8 mouse cellular contexts compared by ENCODE assay signal in genomic region chr4:118058116-118058677, GRCm38 (mm10).
DNase-seq lines count a peak whose midpoint lies in the region; ATAC-seq and TF ChIP-seq lines count a peak whose summit lies in the region.

No protein-coding gene starts in this region.

- no peak overlapping the region for H3K4me2 ChIP-seq in kidney, postnatal 0 days (ENCODE audit: low read length)
- H3K4me2 ChIP-seq in stomach, embryonic 15.5 days, result no peak overlapping the region

- no peak; the same call in 1 of the 2 replicates for ATAC-seq in kidney, postnatal 0 days (replicated peaks; ENCODE audit: low FRiP score, low read depth)
- ATAC-seq in stomach, embryonic 15.5 days (ENCODE audit: insufficient read depth, low FRiP score, low read depth), result peak; percentile 37; the same call in 1 of the 2 replicates

- no peak for TF ChIP-seq POLR2A in lung, adult 2 months (IDR thresholded peaks at IDR 0.05; ENCODE audit: borderline replicate concordance, extremely low read depth, low read depth, low read length)

- peaks cover 11% of the 10 kb centered on the region for H3K4me1 ChIP-seq in lung, adult 2 months (ENCODE audit: control insufficient read depth, insufficient read depth, low read length)
- H3K4me1 ChIP-seq in kidney, postnatal 0 days (replicated peaks; ENCODE audit: insufficient read depth, low read length), result peaks cover 21% of the 10 kb centered on the region; the same call in 1 of the 2 replicates
- H3K4me1 ChIP-seq in stomach, embryonic 15.5 days, result peaks cover 45% of the 10 kb centered on the region

- no peaks in the 10 kb centered on the region for H3K9me3 ChIP-seq in kidney, postnatal 0 days (replicated peaks; ENCODE audit: low read length)
- no peaks in the 10 kb centered on the region for H3K9me3 ChIP-seq in stomach, embryonic 15.5 days

- peak overlapping the region; percentile 85 for H3K27ac ChIP-seq in gastrocnemius, adult 2 months
- peak overlapping the region; percentile 67 for H3K27ac ChIP-seq in kidney, postnatal 0 days
- peak overlapping the region; percentile 89 for H3K27ac ChIP-seq in stomach, embryonic 15.5 days

- DNase-seq in lung, adult 18-20 months, result peak; percentile 42 to 51
- no peak for DNase-seq in lung, adult 2 months
- DNase-seq in gastrocnemius, adult 2 months, result peak; percentile 76
- peak; percentile 91 for DNase-seq in kidney, postnatal 0 days (ENCODE audit: low spot score)
- no peak for DNase-seq in ovary, postnatal 36 days (ENCODE audit: low spot score)
- DNase-seq in right cerebral cortex, postnatal 10 days (ENCODE audit: low spot score in 2 of 2), result no peak
- no peak for DNase-seq in cerebellum, postnatal 36 days

- intact Hi-C loops in gastrocnemius, adult 2 months (cut with DNase I), result no loop called here

- no peak overlapping the region for H3K9ac ChIP-seq in kidney, postnatal 0 days (ENCODE audit: low read depth, low read length)
- H3K9ac ChIP-seq in stomach, embryonic 15.5 days, result no peak overlapping the region

- WGBS in lung, adult 2 months, result 55% methylated on average over 12 of the region's 12 CpGs
- 43% methylated on average over 12 of the region's 12 CpGs for WGBS in kidney, postnatal 0 days
- 45% methylated on average over 12 of the region's 12 CpGs for WGBS in stomach, embryonic 15.5 days

- H3K4me3 ChIP-seq in lung, adult 2 months (replicated peaks; ENCODE audit: extremely low read depth, low read depth, low read length), result no peak overlapping the region
- H3K4me3 ChIP-seq in gastrocnemius, adult 2 months, result no peak overlapping the region
- no peak overlapping the region for H3K4me3 ChIP-seq in kidney, postnatal 0 days (replicated peaks; ENCODE audit: low read depth, low read length)
- H3K4me3 ChIP-seq in stomach, embryonic 15.5 days (replicated peaks), result no peak overlapping the region

- no peak for TF ChIP-seq CTCF in lung, adult 2 months (IDR thresholded peaks at IDR 0.05; ENCODE audit: insufficient read depth, low read length)
- no peak for TF ChIP-seq CTCF in gastrocnemius, adult 2 months (IDR thresholded peaks at IDR 0.05)
- no peak for TF ChIP-seq CTCF in kidney, postnatal 0 days (IDR thresholded peaks at IDR 0.05; ENCODE audit: low read depth)

- no peaks in the 10 kb centered on the region for H3K27me3 ChIP-seq in kidney, postnatal 0 days (ENCODE audit: insufficient read depth, low read length)
- H3K27me3 ChIP-seq in stomach, embryonic 15.5 days (replicated peaks), result no peaks in the 10 kb centered on the region

- H3K36me3 ChIP-seq in kidney, postnatal 0 days (ENCODE audit: insufficient read depth, low read length), result no peaks in the 10 kb centered on the region
- no peaks in the 10 kb centered on the region for H3K36me3 ChIP-seq in stomach, embryonic 15.5 days

Comparison
In these comparisons a context has a peak if more than half of its experiments do, and no peak if none do; other contexts are left out.
1. DNase-seq: peak in lung, adult 18-20 months (2 of 2), gastrocnemius, adult 2 months (single experiment) and kidney, postnatal 0 days (single experiment); none in lung, adult 2 months (single experiment), ovary, postnatal 36 days (single experiment), right cerebral cortex, postnatal 10 days (0 of 2) and cerebellum, postnatal 36 days (0 of 2).
2. Peak in every context shown above with its lines, with median percentiles within 50 percentile points of each other: H3K27ac ChIP-seq.